Mouse (Mus musculus) cortical plate, adult 2 months (tissue): ENCODE results near the gene H2-M10.4. TPM values are rescaled to one million over a fixed set of nuclear protein-coding genes. Genes with fewer than 3 reads are reported as not detected.

Experiments used
- H3K27ac ChIP-seq: fragments of 200-500 bp; 2 replicates; pipeline ENCODE4 v1.5.1; 2012; ENCODE audit warnings: low read length, control low read depth, inconsistent platforms; ENCODE audit not compliant: insufficient read depth
- H3K4me1 ChIP-seq: fragments of 200-500 bp; 2 replicates; pipeline ENCODE4 v1.6.1; 2011; ENCODE audit warnings: low read length; ENCODE audit not compliant: control insufficient read depth, insufficient read depth
- H3K4me3 ChIP-seq: fragments of 200-500 bp; 2 replicates; pipeline ENCODE4 v1.5.1; 2011; ENCODE audit warnings: mild to moderate bottlenecking, low read length, control low read depth; ENCODE audit not compliant: insufficient read depth
- CTCF ChIP-seq: fragments of 200-500 bp; IDR thresholded peaks from 2 replicates; pipeline ENCODE4 v1.5.1; 2011; ENCODE audit warnings: mild to moderate bottlenecking, control low read depth, low read length; ENCODE audit not compliant: insufficient read depth; ENCODE audit errors: extremely low read depth
- POLR2A ChIP-seq: fragments of 200-500 bp; IDR thresholded peaks from 2 replicates; pipeline ENCODE4 v1.6.1; 2011; ENCODE audit warnings: mild to moderate bottlenecking, low read length, control low read depth; ENCODE audit not compliant: insufficient read depth; ENCODE audit errors: extremely low read depth
- polyA plus RNA-seq: library from polyadenylated mRNA; depleted of rRNA; stranded (reverse); fragments of >200 nt; gene quantifications from 2 replicates; pipeline ENCODE4 v1.2.3, GENCODE M21; 2012; rRNA removed

The H2-M10.4 gene
- polyA plus RNA-seq, 1 experiment, result not detected

DNA sequence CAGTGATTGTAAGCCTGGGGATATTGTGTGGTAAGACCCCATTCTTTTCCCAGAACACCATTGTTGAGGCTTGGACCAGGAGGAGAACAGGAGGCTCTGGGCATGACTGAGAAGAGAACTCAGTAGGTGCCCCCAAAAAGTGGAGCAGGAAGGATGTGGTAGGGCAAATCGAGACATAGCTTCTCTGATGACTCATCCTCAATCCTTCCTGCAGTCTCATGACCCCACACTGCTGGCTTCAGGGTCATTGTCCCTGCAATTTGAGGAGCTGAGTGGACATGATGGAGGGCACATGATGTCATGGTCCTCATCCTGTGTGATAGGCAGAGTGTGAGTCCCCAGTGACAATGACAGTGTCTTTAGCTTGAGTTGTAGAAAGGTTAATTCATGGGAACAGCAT lies 46.7 kb downstream of the H2-M10.4 start:
- Histone ChIP-seq H3K4me3 (no peak overlapping the region), H3K27ac (no peak overlapping the region), H3K4me1 (no peaks in the 10 kb centered on the region)
- TF ChIP-seq POLR2A (no peak), CTCF (no peak)

DNA sequence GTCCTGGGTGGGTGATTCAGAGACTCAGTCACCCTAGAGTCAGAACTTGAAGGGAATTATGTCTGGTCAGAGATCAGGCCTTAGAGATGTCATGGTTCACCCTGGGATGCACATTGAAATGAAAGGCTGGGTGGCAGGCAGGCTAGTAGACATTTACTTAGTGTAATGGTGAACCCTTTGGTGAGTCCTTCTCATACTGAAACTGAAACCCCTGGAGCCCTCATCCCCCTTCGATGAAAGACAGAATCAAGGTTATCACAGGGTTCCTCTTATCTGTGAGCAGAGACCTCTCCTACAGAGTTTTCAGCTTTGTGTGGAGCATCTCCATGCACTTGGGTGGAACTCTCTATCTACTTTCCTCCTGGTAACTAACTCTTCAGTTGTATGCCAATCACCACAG lies 47.8 kb downstream of the H2-M10.4 start:
- no peak overlapping the region for H3K27ac ChIP-seq
- TF ChIP-seq CTCF, result no peak
- no peak for TF ChIP-seq POLR2A
- H3K4me1 ChIP-seq, result no peaks in the 10 kb centered on the region
- H3K4me3 ChIP-seq, result no peak overlapping the region

Other genes starting within 250 kb of the H2-M10.4 start
- 59.3 and 60.0 TPM in 2 replicates for gene Rpp21, start 204.3 kb downstream of the H2-M10.4 start, polyA plus RNA-seq
- gene Trim39, start 190.1 kb downstream of the H2-M10.4 start, polyA plus RNA-seq, result 30.6 and 34.9 TPM in 2 replicates
- not detected in 2 replicates for gene H2-M10.2, start 175.8 kb downstream of the H2-M10.4 start, polyA plus RNA-seq
- gene H2-M10.1, start 136.2 kb downstream of the H2-M10.4 start, polyA plus RNA-seq, result not detected in 2 replicates
- not detected in 2 replicates for gene H2-M10.3, start 93.9 kb downstream of the H2-M10.4 start, polyA plus RNA-seq
- gene H2-M11, start 84.7 kb upstream of the H2-M10.4 start, polyA plus RNA-seq, result not detected in 2 replicates
- gene H2-M9, start 180.3 kb upstream of the H2-M10.4 start, polyA plus RNA-seq, result not detected in 2 replicates
- not detected in 2 replicates for gene H2-M1, start 209.9 kb upstream of the H2-M10.4 start, polyA plus RNA-seq